Mouse (Mus musculus) embryonic facial prominence, embryonic 13.5 days (tissue): Measurements from ENCODE around the gene AC124108.1. TPM values are rescaled to one million over a fixed set of nuclear protein-coding genes. Genes with fewer than 3 reads are reported as not detected.

Source experiments
- ATAC-seq: fragments of 200-750 bp; cut with Nextera tagmentation; 2 replicates; pipeline ENCODE4 v1.8.0; 2017; ENCODE audit warnings: low read depth; ENCODE audit not compliant: insufficient number of reproducible peaks, insufficient read depth, low FRiP score, low TSS enrichment
- H3K27ac ChIP-seq: fragments of 300-500 bp; sonication (generic); 2 replicates; pipeline ENCODE4 v1.5.1; 2015; ENCODE audit warnings: moderate library complexity, mild to moderate bottlenecking, inconsistent platforms
- H3K27me3 ChIP-seq: fragments of 300-500 bp; sonication (generic); 2 replicates; pipeline ENCODE4 v1.6.1; 2015; ENCODE audit warnings: mild to moderate bottlenecking, inconsistent platforms
- H3K36me3 ChIP-seq: fragments of 300-500 bp; sonication (generic); 2 replicates; pipeline ENCODE4 v1.6.1; 2015; ENCODE audit warnings: mild to moderate bottlenecking, inconsistent platforms
- H3K4me1 ChIP-seq: fragments of 300-500 bp; sonication (generic); 2 replicates; pipeline ENCODE4 v1.6.1; 2015; ENCODE audit warnings: inconsistent platforms
- H3K4me2 ChIP-seq: fragments of 300-500 bp; sonication (generic); 2 replicates; pipeline ENCODE4 v1.6.1; 2015; ENCODE audit warnings: moderate library complexity, mild to moderate bottlenecking, inconsistent platforms
- H3K4me3 ChIP-seq: fragments of 300-500 bp; sonication (generic); 2 replicates; pipeline ENCODE4 v1.5.1; 2015; ENCODE audit warnings: mild to moderate bottlenecking, inconsistent platforms
- H3K9ac ChIP-seq: fragments of 300-500 bp; sonication (generic); 2 replicates; pipeline ENCODE4 v1.6.1; 2015; ENCODE audit warnings: mild to moderate bottlenecking, inconsistent platforms
- H3K9me3 ChIP-seq: fragments of 300-500 bp; sonication (generic); 2 replicates; pipeline ENCODE4 v1.6.1; 2016; ENCODE audit warnings: inconsistent platforms
- WGBS: fragments of 180-500 bp; shearing (Covaris S2); methylation state at CpG from one replicate; pipeline ENCODE4 v1.1.7; 2015; ENCODE audit warnings: mixed read lengths; 5-methylcytosine and 5-hydroxymethylcytosine counted together
- polyA plus RNA-seq: library from polyadenylated mRNA; unstranded; fragments of >200 nt; fragmentation: Nextera tagmentation; extraction: Ambion mirVana; gene quantifications from 2 replicates; pipeline ENCODE4 v1.2.1, GENCODE M21; 2015

The AC124108.1 gene
- polyA plus RNA-seq, 1 experiment from 2014 or later = 0.34 TPM

DNA sequence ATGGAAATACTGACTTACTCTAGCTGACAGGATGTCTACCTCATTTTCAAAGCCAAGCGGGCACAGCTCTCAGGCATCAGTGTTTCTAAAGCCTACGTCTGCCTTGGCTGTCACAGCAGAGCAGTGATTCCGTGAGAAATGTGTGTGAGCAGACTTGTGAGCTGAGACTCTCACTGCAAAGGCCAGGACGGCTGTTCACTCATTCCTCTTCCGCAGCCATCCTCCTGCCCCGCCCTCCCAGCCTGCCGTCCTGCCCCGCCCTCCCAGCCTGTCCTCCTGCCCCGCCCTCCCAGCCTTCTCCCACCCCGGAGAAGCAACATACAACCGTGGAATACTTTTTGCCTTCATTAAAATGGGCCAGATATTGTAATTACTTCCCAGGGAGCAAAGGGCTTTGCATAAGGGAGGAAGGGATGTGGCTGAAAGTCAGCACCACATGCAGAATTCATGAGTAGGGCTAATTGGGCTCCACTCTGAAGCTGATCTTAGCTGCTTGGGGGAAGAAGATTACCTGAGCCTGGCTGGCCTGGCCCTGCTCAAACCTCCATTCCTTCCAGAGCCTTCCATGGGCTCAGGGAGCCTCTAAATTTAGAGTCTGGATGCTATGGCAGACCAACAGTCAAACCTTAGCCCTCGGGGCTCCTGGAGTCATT is 23.0 kb upstream of the AC124108.1 start:
- peaks cover 31% of the 10 kb centered on the region for H3K27me3 ChIP-seq
- H3K4me3 ChIP-seq = peak overlapping the region; percentile 27
- H3K9ac ChIP-seq = no peak overlapping the region
- WGBS = 9% methylated on average over 12 of the region's 12 CpGs
- no peaks in the 10 kb centered on the region; the same call in 1 of the 2 replicates for H3K9me3 ChIP-seq
- H3K4me2 ChIP-seq = peak overlapping the region; percentile 57
- no peak for ATAC-seq
- H3K4me1 ChIP-seq = peaks cover 8% of the 10 kb centered on the region; the same call in 1 of the 2 replicates
- H3K36me3 ChIP-seq = no peaks in the 10 kb centered on the region
- H3K27ac ChIP-seq = no peak overlapping the region

DNA sequence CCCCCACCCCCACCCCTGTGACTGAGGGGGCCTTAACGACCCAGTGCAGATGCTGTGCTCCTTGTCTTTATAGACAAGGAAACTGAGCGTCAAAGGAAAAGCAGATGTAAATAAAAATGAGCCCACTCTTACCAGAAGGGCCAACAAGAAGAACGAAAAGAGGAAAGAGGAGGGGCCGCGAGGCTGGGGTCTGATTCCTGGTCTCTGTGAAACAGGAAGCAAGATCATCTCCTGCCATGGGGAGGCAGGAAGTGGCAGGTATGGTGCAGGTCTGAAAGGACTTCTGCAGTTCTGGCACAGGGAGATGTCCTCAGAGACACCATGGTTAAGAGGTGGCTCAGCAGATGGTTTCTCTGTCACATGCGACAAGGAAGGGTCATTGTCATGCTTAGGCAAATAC is 20.6 kb upstream of the AC124108.1 start:
- peaks cover 8% of the 10 kb centered on the region; the same call in 1 of the 2 replicates for H3K4me1 ChIP-seq
- no peak overlapping the region for H3K9ac ChIP-seq
- H3K4me3 ChIP-seq = no peak overlapping the region
- no peak for ATAC-seq
- H3K9me3 ChIP-seq = no peaks in the 10 kb centered on the region; the same call in 1 of the 2 replicates
- H3K4me2 ChIP-seq = no peak overlapping the region
- peaks cover 16% of the 10 kb centered on the region; the same call in 1 of the 2 replicates for H3K27me3 ChIP-seq
- 50% methylated on average over 6 of the region's 6 CpGs for WGBS
- no peak overlapping the region for H3K27ac ChIP-seq
- H3K36me3 ChIP-seq = no peaks in the 10 kb centered on the region

DNA sequence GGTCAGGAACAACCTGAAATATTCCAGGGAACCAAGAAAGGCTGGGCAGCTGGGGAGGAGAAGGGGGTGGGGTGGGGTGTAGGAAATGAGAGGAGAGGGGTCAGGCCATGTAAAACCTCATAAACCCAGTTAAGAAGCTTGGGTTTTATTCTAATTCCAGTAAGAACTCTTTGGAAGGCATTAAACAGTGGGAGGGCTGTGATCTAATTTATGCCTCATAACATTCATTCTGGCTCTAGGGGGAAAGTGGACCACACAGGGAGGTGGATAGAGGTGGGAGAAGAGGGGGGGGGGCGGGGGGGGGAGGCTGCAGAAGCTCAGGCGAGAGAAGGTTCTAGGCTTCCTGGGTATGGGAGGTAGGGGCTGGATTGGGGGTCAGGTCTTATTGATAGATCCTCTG is 19.6 kb upstream of the AC124108.1 start:
- WGBS = 29% methylated on average over 1 of the region's 2 CpGs
- Histone ChIP-seq H3K36me3 (no peaks in the 10 kb centered on the region), H3K9me3 (no peaks in the 10 kb centered on the region), H3K4me1 (peaks cover 8% of the 10 kb centered on the region; the same call in 1 of the 2 replicates), H3K27ac (no peak overlapping the region), H3K9ac (no peak overlapping the region), H3K4me3 (no peak overlapping the region), H3K4me2 (no peak overlapping the region), H3K27me3 (peaks cover 16% of the 10 kb centered on the region; the same call in 1 of the 2 replicates)
- ATAC-seq = no peak

- H3K4me3 ChIP-seq = no peak overlapping the region
- no peak overlapping the region for H3K27ac ChIP-seq
- WGBS = 77% methylated on average over 4 of the region's 4 CpGs
- ATAC-seq = no peak
- no peak overlapping the region for H3K9ac ChIP-seq
- no peak overlapping the region for H3K4me2 ChIP-seq
- peaks cover 18% of the 10 kb centered on the region for H3K4me1 ChIP-seq
- no peaks in the 10 kb centered on the region for H3K9me3 ChIP-seq
- H3K27me3 ChIP-seq = peaks cover 52% of the 10 kb centered on the region
- no peaks in the 10 kb centered on the region for H3K36me3 ChIP-seq
Observed at GRCm38 (mm10) chr1:132186303-132186702, 5.0 kb upstream of the AC124108.1 start.

GRCm38 (mm10) chr1:132188442-132189066 is 2.7 kb upstream of the AC124108.1 start:
- H3K27me3 ChIP-seq = peaks cover 73% of the 10 kb centered on the region
- no peak overlapping the region for H3K4me2 ChIP-seq
- no peak overlapping the region for H3K4me3 ChIP-seq
- no peak overlapping the region for H3K27ac ChIP-seq
- no peaks in the 10 kb centered on the region for H3K36me3 ChIP-seq
- peaks cover 36% of the 10 kb centered on the region for H3K4me1 ChIP-seq
- no peaks in the 10 kb centered on the region for H3K9me3 ChIP-seq
- H3K9ac ChIP-seq = no peak overlapping the region
- 38% methylated on average over 9 of the region's 9 CpGs for WGBS
- ATAC-seq = no peak

GRCm38 (mm10) chr1:132189231-132189630 is 2.0 kb upstream of the AC124108.1 start:
- Histone ChIP-seq H3K9ac (no peak overlapping the region), H3K4me2 (no peak overlapping the region), H3K4me3 (no peak overlapping the region), H3K4me1 (peaks cover 39% of the 10 kb centered on the region), H3K36me3 (no peaks in the 10 kb centered on the region), H3K27me3 (peaks cover 77% of the 10 kb centered on the region), H3K9me3 (no peaks in the 10 kb centered on the region), H3K27ac (no peak overlapping the region)
- ATAC-seq = no peak
- 43% methylated on average over 4 of the region's 4 CpGs for WGBS

DNA sequence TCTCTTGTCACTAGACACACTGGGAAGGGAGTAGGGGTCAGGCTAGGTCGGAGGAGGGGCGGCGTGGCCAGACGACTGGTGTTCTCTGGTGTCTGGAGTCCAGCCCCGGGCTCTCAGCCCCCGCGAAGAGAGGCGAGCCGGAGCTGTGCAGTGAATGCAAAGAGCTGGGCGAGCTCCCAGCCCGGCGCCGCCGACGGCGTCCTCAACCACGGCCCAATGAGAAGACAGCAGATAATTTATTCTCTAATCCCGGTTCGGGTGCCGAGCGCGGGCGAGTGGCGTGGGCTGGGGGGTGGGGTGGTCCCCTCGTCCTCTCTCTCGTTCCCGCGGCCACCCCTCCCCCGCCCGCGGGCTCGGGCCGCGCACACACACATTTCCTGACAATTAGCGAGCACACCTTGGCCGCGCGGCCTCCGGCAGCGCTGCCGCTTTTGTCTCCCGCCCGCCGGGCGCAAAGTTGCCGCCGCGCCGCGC is 1.2 kb upstream of the AC124108.1 start:
- Histone ChIP-seq H3K27me3 (peaks cover 85% of the 10 kb centered on the region), H3K4me1 (peaks cover 39% of the 10 kb centered on the region), H3K4me2 (peak overlapping the region; percentile 98), H3K9ac (peak overlapping the region; percentile 72), H3K4me3 (peak overlapping the region; percentile 61), H3K9me3 (no peaks in the 10 kb centered on the region), H3K27ac (0 out of 2 replicates have a peak overlapping the region, but pooled peaks have one; percentile 8), H3K36me3 (no peaks in the 10 kb centered on the region)
- WGBS = under 1% methylated on average over 40 of the region's 50 CpGs
- no peak for ATAC-seq

GRCm38 (mm10) chr1:132190621-132191092 is 600 bp upstream of the AC124108.1 start:
- H3K4me1 ChIP-seq = peaks cover 41% of the 10 kb centered on the region
- peaks cover 91% of the 10 kb centered on the region for H3K27me3 ChIP-seq

GRCm38 (mm10) chr1:132191786-132192680 is 776 bp downstream of the AC124108.1 start:
- peaks cover 95% of the 10 kb centered on the region for H3K27me3 ChIP-seq

More at GRCm38 (mm10) chr1:132190621-132191092, 600 bp upstream of the AC124108.1 start:
- WGBS = under 1% methylated on average over 53 of the region's 62 CpGs
- Histone ChIP-seq H3K4me2 (peak overlapping the region; percentile 98), H3K4me3 (peak overlapping the region; percentile 61), H3K9ac (peak overlapping the region; percentile 72), H3K9me3 (no peaks in the 10 kb centered on the region), H3K27ac (0 out of 2 replicates have a peak overlapping the region, but pooled peaks have one; percentile 8), H3K36me3 (no peaks in the 10 kb centered on the region)
- ATAC-seq = no peak

DNA sequence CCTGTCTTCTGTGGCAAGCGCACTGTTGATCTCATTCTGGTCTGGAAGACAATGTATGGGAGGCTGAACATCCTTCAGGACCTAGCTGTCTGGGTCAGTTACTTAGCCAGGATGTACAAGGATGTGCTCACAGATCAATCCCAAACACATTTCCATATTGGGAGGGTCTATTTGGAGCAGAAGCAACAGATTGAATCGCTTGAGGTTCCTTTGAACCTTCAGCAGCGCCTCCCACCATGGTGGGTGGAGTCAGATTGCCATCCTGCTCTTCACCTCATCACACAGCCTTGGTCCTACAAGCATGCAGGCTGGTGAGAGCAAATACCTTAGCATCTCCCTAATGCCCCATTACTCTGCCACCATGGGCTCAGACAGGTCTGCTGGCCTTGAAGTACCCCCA is 2.5 kb downstream of the AC124108.1 start:
- Histone ChIP-seq H3K9me3 (no peaks in the 10 kb centered on the region), H3K4me3 (no peak overlapping the region), H3K9ac (no peak overlapping the region), H3K4me1 (peaks cover 55% of the 10 kb centered on the region), H3K27ac (no peak overlapping the region), H3K27me3 (peaks cover 95% of the 10 kb centered on the region), H3K4me2 (no peak overlapping the region), H3K36me3 (no peaks in the 10 kb centered on the region)
- WGBS = 69% methylated on average over 3 of the region's 3 CpGs
- ATAC-seq = no peak

More at GRCm38 (mm10) chr1:132191786-132192680, 776 bp downstream of the AC124108.1 start:
- peak overlapping the region; percentile 33; the same call in 1 of the 2 replicates for H3K27ac ChIP-seq
- WGBS = 5% methylated on average over 16 of the region's 16 CpGs
- H3K4me2 ChIP-seq = peak overlapping the region; percentile 98
- no peak for ATAC-seq
- peak overlapping the region; percentile 61 for H3K4me3 ChIP-seq
- peaks cover 55% of the 10 kb centered on the region for H3K4me1 ChIP-seq
- H3K36me3 ChIP-seq = no peaks in the 10 kb centered on the region
- H3K9me3 ChIP-seq = no peaks in the 10 kb centered on the region
- H3K9ac ChIP-seq = peak overlapping the region; percentile 72

DNA sequence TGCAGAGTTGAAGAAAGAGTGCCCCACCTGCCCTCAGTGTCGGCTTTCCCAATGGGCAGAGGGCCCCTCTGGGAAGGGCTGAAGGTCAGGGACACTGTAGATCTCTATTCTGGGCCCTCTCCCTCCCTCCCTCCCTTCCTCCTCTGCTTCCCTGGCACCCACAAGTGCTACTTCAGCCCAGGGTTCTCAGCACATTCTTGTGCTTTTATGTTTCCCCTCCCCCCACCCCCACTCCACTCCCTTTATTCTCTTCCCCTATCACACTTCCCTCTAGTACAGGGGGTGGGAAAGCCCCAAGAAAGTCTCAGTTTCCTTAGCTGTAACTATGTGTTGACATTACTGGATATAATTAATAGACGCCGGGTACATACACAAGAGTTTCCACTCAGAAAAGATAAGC is 3.4 kb downstream of the AC124108.1 start:
- WGBS = 48% methylated on average over 3 of the region's 3 CpGs
- Histone ChIP-seq H3K4me1 (peaks cover 54% of the 10 kb centered on the region), H3K4me3 (no peak overlapping the region), H3K9ac (no peak overlapping the region), H3K9me3 (no peaks in the 10 kb centered on the region), H3K27me3 (peaks cover 95% of the 10 kb centered on the region), H3K4me2 (no peak overlapping the region), H3K36me3 (no peaks in the 10 kb centered on the region), H3K27ac (no peak overlapping the region)
- ATAC-seq = no peak
